Mouse (Mus musculus) monocyte, adult 2 months (primary cell): ENCODE data around the gene Rptor.
A peak's percentile ranks its signal among the peaks of the same experiment; 100 is the strongest.

ENCODE experiments used
- DNase-seq, 2 experiments: peaks; one replicate each; pipeline ENCODE4 v3.0.0; 2022; ENCODE audit warnings: low spot score in 2 of 2, low read depth in 1 of 2

Gene Rptor

DNA sequence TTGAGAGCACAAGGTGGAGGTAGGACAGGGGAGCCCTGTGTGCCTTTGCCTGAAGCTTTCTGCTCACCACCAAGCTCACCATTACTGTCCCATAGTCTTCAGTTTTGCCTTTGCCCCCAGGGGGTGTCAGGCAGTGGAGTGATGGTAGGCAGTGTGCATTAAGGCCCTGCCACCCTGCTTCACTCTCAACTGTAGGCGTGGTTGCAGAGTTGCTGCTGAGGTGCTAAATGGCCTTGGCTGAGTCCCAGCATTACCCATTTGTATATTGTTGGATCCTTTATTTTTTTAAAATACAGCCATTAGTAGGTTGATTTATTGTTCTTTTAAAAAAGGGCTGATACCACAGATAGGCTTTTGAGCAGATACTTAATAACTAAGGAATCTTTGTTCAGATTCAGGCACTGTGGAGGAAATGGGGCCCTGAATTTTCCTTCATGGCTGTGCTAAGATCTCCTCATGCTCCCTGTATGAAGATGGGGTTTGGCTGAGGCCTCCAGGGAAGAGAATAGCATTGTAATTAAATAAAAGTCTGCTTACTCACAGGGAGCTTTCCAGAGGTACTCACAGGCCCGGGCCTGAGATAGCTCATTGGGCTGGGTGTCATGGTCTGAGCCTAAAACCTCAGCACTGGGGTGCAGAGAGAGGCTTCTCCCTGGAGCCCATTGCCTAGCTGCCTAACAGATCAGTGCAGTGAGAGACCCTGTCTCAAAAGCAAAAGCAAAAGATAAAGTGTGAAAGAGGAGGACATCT lies 83.4 kb downstream of the Rptor start:
- DNase-seq: no peak

- DNase-seq: no peak
Observed at GRCm38 (mm10) chr11:119687316-119687715, 84.6 kb downstream of the Rptor start.

- DNase-seq: no peak
Observed at GRCm38 (mm10) chr11:119687966-119688365, 85.3 kb downstream of the Rptor start.

DNA sequence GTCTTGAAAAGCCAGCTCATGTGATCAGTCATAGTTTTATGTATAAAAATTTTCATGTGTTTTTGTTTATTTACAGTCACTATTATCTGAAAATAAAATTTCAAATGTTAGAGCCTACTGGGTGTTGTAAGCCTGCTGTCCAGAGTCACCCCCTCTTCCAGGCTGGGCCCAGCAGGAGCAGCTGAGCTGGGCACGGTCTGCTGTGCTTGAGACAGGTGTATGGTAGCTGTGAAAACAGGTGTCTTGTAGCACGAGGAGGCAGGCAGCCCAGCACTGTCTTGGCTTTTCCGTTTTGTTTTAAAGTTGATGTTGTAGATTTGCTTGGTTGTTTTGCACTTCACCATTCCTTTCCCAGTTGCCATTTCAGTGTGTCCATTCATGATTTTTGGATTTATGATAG lies 87.2 kb downstream of the Rptor start:
- DNase-seq: no peak

DNA sequence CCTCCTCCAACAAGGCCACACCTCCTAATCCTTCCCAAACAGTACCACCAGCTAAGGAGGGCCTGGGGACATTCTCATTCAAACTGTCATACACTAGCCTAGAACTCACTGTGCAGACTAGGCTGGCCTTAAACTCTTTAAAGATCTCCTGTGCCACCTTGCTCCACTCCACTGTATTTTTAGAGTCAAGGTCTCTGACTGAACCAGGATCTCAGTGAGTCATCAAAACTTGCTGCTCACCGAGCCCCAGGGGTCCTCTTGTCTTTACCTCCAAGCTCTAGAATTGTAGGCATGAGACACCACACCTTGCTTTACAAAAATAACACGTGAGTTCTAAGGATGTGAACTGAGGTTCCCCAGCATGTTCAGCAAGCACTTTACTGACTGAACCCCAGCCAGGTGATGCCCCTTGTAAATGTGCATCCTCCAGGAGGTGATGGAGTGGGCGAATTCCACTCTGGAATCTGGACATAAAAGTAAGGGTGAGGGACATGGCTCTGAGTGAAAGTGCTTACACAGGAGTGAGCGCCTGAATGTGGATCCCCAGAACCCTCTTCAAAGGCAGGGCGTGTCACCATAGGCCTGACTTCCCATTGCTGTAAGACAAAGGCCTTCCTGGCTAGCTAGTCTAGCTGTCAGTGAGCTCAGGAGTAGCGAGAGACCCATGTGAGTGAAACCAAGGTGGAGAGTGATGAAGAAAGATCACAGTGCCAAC lies 89.6 kb downstream of the Rptor start:
- DNase-seq: no peak

DNA sequence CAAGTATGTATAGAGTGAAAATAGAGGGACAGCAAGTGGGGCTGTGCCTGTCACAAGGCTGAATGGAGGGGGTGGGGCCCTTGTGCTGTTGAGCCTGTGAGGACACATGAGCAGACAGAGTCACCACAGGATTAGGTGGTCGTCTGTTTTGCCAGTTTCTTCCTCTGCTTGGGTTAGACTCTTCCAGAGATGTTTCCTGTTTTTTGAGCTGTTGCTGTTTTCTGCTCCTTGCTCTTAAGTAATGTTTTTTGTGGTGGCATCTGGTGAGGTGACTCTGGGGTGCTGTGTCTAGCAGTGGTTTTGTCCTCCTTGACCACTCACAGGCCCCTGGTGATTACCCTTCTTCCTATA lies 90.2 kb downstream of the Rptor start:
- no peak for DNase-seq

DNA sequence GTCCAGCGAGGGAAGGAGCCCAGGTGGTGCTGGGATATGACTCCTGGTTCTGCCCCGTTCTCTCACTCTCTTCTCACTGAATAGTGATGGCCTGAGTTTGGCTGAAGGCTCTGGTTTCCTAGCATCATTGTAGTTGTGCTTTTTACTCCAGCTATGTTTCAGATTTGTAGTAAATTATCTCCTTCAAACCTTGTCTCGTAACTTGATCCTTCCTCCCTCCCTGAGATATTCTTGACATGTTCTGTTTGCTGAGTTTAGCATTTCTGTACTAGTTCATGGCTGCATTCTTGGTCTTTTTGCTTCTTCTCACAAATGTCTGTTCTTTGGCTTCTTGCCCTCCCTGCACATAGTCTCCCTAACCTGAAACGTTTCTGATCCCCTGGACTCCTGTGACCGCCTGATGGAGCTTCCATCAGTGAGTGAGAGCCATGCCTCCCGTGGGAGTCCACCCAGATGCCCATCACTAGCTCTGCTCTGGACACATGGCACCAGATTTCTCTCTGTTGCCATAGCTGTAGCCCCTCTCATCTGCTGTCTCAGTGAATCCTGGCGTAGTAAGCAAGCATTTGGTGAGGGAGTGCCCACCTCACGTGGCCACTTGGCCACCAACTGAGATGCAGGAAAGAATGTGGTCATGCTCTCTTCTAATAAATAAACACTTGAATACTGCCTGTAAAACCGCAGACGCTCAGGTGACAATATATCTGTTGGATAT lies 91.6 kb downstream of the Rptor start:
- no peak for DNase-seq

- no peak for DNase-seq
Observed at GRCm38 (mm10) chr11:119696401-119696800, 93.7 kb downstream of the Rptor start.

- DNase-seq: no peak
Observed at GRCm38 (mm10) chr11:119705381-119706066, 102.8 kb downstream of the Rptor start.

- DNase-seq: no peak
Observed at GRCm38 (mm10) chr11:119707259-119707658, 104.6 kb downstream of the Rptor start.

DNA sequence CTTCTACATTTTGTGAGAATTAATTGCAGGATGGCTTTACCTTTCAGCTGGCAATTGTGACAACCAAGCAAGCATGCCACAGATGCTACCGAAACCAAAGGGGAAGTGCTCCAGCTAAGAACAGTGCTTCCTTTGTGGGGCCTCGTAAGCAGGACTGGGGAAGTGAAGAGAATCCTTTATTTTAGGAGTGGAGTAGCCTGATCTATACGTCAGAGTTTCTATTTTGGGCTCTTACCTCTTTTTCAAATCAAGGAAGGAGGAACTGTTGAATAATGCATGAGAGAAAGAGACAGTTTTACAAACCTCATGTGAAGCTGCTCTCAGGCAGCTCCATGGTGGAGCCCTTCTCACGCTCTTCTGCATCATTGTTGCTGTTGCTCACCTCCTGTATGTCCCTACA lies 106.5 kb downstream of the Rptor start:
- peak in 1 of 2 experiments; percentile 19 for DNase-seq

GRCm38 (mm10) chr11:119710338-119710737 lies 107.6 kb downstream of the Rptor start:
- no peak for DNase-seq

GRCm38 (mm10) chr11:119710822-119711221 lies 108.1 kb downstream of the Rptor start:
- peak in 1 of 2 experiments; percentile 16 for DNase-seq

DNA sequence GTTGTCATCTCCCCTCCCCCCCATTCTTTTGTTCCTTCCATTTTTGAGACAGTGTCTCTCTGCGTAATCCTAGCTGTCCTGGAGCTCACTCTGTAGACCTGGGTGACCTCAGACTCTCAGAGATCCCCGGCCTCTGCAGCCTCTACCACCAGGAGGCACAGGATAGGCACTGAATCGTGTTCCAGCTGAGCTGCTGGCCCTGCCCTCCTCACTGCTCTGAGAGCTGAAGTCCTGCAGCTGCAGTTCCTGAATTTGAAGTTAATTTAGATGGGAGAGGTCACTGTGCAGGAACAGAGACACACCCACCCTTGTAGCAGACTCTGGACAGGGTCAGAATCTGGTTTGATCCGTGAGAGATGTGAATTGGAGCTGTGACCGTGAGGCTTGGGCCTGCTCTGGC lies 112.7 kb downstream of the Rptor start:
- no peak for DNase-seq

- DNase-seq: no peak
Observed at GRCm38 (mm10) chr11:119715841-119716596, 113.3 kb downstream of the Rptor start.

GRCm38 (mm10) chr11:119718115-119718514 lies 115.4 kb downstream of the Rptor start:
- DNase-seq: no peak

- DNase-seq: no peak
Observed at GRCm38 (mm10) chr11:119720101-119721048, 117.7 kb downstream of the Rptor start.

GRCm38 (mm10) chr11:119724709-119725108 lies 122.0 kb downstream of the Rptor start:
- DNase-seq: no peak

- no peak for DNase-seq
Observed at GRCm38 (mm10) chr11:119731382-119731781, 128.7 kb downstream of the Rptor start.

DNA sequence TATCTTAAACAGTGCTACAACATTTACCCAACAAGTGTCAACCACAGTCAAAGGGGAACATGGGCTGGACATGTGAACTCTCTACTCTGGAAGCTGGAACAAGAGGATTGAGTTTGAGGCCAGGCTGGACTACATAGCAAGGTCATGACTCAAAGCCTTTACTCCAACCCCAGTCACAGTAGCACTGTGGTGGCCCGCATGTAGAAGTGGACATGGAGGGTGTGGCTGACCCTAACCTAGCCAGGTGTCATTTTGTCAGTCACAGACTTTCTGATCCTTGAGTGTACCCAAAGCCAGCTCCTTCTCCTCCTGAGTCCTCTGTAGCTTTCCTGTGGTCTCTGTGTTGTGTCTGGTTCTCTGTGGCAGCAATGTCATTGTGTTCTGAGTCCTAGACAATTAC lies 129.7 kb downstream of the Rptor start:
- DNase-seq: no peak
